ENCODE assay signal across 10 mouse cellular contexts in the genomic region with DNA sequence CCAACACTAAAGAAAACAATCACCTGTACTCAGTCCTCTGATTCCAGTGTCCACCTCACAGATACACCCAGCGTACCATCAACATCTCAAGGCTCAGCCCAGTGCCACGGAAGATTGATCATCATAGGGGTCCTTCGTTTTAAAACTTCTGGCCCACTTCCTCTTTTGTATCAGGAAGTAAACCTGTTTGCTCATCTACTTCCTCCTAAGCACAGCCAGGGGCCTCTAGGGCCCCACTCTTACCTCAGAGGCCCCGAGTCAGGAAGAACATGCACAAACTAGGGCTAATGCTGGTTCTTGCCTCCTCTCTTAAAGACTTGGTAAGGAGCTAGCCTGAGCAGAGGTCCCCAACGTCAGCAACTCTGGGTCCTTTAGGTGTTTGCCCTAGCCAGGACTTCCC. TPM values are rescaled to one million over a fixed set of nuclear protein-coding genes. Genes with fewer than 3 reads are reported as not detected.
DNase-seq lines count a peak whose midpoint lies in the region; ATAC-seq lines count a peak whose summit lies in the region.
"Had no signal": no experiment of that assay in that cellular context is flagged by ENCODE, and none has a peak within 500 bp of the region (broad histone marks: within the 10 kb centered on the region; RNA-seq: fewer than 3 reads in every experiment).

No protein-coding gene starts in this region.

- H3K27me3 ChIP-seq in splenic B cell, adult 2 months (ENCODE audit: control insufficient read depth, insufficient read depth, low read length, poor library complexity, severe bottlenecking), result no peaks in the 10 kb centered on the region
- H3K27me3 ChIP-seq: limb, embryonic 15.5 days had no signal

- no peaks in the 10 kb centered on the region for H3K36me3 ChIP-seq in splenic B cell, adult 2 months (ENCODE audit: control insufficient read depth, insufficient read depth, low read length, poor library complexity, severe bottlenecking)
- H3K36me3 ChIP-seq: heart, embryonic 13.5 days; limb, embryonic 15.5 days had no signal

- peak; percentile 87 for DNase-seq in A20 (ENCODE audit: low read depth, low spot score)
- peak; percentile 23 to 28 for DNase-seq in CD8-positive naive resting alpha-beta T cell, adult 2 months (ENCODE audit: low read depth in 2 of 2, low spot score in 2 of 2)
- peak; percentile 88 for DNase-seq in splenic B cell, adult 2 months (ENCODE audit: low read depth, low spot score)
- no peak for DNase-seq in embryo, embryonic 9.5 days (ENCODE audit: extremely low spot score)
- DNase-seq in left cerebral cortex, adult 8-10 months (ENCODE audit: low spot score in 2 of 2), result no peak
- DNase-seq: layer of hippocampus, postnatal 36 days had no signal

- ATAC-seq in megakaryocyte progenitor cell, adult 5-6 weeks (replicated peaks; ENCODE audit: poor library complexity), result peak; percentile 84
- no peak for ATAC-seq in erythroid progenitor cell, adult 5-6 weeks (replicated peaks; ENCODE audit: low FRiP score, poor library complexity, severe bottlenecking)

RNA-seq across cellular contexts. Expression of gene Chst15, which starts 6.4 kb away (rescaled TPM):
- 8.6 and 11.5 TPM in 2 replicates for total RNA-seq in megakaryocyte progenitor cell, adult 5-6 weeks (2015)
- 7.3 and 8.2 TPM in 2 replicates for total RNA-seq in megakaryocyte progenitor cell, adult 5-6 weeks (2017)
- total RNA-seq in left cerebral cortex, adult 8-10 months (2022), result 10 to 100 TPM; 46.3 to 57.0 (median 52.6) TPM
- 7.9 and 8.0 TPM in 2 replicates for total RNA-seq in erythroid progenitor cell, adult 5-6 weeks (2015; ENCODE audit: low replicate concordance)
- total RNA-seq in erythroid progenitor cell, adult 5-6 weeks (2017; ENCODE audit: low replicate concordance), result 3.6 and 3.8 TPM in 2 replicates

Comparison
In these comparisons a context has a peak if more than half of its experiments do, and no peak if none do; other contexts are left out.
1. DNase-seq: peak in A20 (single experiment), CD8-positive naive resting alpha-beta T cell, adult 2 months (2 of 2) and splenic B cell, adult 2 months (single experiment); none in embryo, embryonic 9.5 days (single experiment) and left cerebral cortex, adult 8-10 months (0 of 2).